Mouse (Mus musculus) left cerebral cortex, postnatal 25 days (tissue): ENCODE data around the gene 6030458C11Rik. TPM values are rescaled to one million over a fixed set of nuclear protein-coding genes. Genes with fewer than 3 reads are reported as not detected.

Experiments used
- DNase-seq, 2 experiments: peaks; one replicate each; pipeline ENCODE4 v3.0.0; 2022; ENCODE audit warnings: low spot score in 2 of 2, mixed read lengths in 1 of 2
- intact Hi-C: fragments of 180-260 bp; cut with DNase I; formaldehyde crosslinking; loops from one replicate; pipeline ENCODE4 v1.15.1; 2025
- microRNA-seq, 2 experiments: library from miRNA; unstranded; fragments of <30 nt; microRNA quantifications; one replicate each; pipeline ENCODE4 v1.2.0; 2022
- total RNA-seq, 2 experiments: library from RNA; stranded (reverse); gene quantifications; 2 replicates each; pipeline ENCODE4 v1.2.3; 2021

6030458C11Rik gene
- total RNA-seq, 2 experiments from 2014 or later, result 28.7 to 29.0 TPM

GRCm38 (mm10) chr15:12770958-12771357 is 53.5 kb downstream of the 6030458C11Rik start:
- DNase-seq, result peak; percentile 23 to 77
- intact Hi-C loops, result no loop called here

DNA sequence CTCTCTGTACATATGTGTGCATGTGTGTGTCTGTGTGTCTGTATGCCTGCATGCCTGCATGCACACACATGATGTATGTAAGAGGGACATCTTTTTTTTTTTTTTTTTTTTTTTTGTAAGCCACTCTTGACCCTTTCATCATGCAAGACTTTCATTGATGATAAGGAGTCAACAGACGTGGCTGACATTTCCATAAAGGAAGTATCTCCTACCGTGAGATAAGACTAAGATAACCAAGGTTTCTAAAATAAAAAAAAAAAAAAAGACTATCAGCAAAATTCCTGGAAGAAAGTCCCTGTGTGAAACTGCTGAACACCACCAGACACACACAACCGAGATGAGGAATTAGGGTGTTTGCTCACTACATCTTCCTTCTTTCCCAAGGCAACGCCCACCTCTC is 57.6 kb downstream of the 6030458C11Rik start:
- no peak for DNase-seq
- intact Hi-C loops, result no loop called here

GRCm38 (mm10) chr15:12763147-12763546 is 61.3 kb downstream of the 6030458C11Rik start:
- DNase-seq, result peak in 1 of 2 experiments; percentile 58
- intact Hi-C loops, result no loop called here

- no peak for DNase-seq
- intact Hi-C loops, result no loop called here
Measured at GRCm38 (mm10) chr15:12762258-12762913, 62.1 kb downstream of the 6030458C11Rik start.

DNA sequence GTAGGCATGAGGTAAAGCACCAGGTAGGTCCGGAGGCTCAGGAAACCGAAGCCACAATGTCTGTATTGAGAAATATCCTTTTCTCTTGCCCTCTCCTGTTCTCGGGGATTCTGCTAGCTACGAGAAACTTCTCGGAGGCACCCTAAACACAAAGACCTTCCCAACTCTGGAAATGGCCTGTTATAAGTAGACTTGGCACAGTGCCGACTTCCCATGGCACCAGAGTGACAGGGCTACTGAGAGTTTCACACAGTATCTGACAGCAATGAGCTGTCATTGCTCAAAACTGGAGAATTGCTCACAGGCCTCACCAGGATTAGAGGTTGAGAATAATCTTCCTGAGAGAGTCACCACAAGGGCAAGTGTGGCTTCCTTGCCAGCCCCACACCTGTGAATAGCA is 63.7 kb downstream of the 6030458C11Rik start:
- intact Hi-C loops, result no loop called here

GRCm38 (mm10) chr15:12758461-12758860 is 66.0 kb downstream of the 6030458C11Rik start:
- intact Hi-C loops, result no loop called here
- DNase-seq, result no peak

More for the DNA sequence above, 63.7 kb downstream of the 6030458C11Rik start:
- no peak for DNase-seq

Small RNA genes within 50 kb of the gene (microRNA-seq; reads per million reads assigned to microRNA genes)
- 0 reads per million in 2 experiments for gene Gm47288

Other genes with a start within 250 kb of the 6030458C11Rik start
- gene Pdzd2, start 84.7 kb downstream of the 6030458C11Rik start, total RNA-seq, result 10 to 100 TPM; 79.8 to 89.9 TPM
- gene Drosha, start 166 bp upstream of the 6030458C11Rik start, total RNA-seq, result 10 to 100 TPM; 86.4 to 87.3 TPM